Mouse (Mus musculus): ENCODE measurements at regions not wholly inside any gene's neighbourhood (a gene's known extent, or its start where the extent isn't known, plus 50 kb on each side); places are given as distances from the start of the nearest gene placed in this dataset.
A peak's percentile ranks its signal among the peaks of the same experiment; 100 is the strongest.

DNA sequence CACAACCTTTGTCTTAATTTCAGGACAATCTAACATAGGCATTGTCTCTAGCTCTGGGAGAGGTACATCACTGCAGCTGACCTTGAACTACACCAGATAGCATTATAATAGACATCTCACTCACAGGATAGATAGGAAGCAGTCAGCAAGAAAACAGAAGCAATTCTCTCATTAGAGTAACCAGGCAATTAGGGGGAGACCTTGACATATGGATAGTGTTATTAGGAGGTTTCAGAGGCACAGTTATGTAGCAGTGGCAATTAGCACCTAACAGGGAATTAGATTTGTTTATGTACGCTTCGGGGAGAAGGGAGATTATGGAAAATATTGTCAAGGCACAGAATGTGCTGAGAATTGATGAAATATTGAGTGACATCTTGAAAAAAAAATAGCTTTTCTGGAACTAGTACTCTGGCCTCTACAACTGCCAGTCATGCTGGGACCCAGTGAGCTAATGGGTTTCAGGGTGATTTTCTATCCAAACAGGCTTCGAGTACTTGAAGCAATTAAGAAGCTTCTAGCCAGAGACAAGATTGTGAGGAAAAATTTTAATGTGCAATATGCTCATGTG is 216.8 kb upstream of the Aco1 start:
- DNase-seq = no peak

DNA sequence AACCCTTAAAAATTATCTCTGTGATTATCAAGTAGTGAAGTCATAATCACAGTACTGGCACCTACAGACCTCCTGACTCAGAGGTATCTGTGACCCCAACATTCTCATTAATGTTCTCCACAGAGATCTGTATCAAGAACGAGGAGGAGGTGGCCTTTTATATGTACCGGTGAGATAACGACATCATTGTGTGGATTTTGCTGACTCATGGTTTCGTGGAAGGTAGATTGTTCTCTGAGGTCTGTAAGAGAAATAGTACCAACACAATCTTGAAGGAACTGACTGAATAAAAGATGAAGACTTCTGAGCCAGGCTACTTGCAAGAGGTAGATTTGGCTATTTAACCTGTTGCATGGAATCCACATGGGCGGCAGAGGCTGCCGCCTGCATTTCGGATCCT is 216.3 kb upstream of the Aco1 start:
- no peak for DNase-seq

DNA sequence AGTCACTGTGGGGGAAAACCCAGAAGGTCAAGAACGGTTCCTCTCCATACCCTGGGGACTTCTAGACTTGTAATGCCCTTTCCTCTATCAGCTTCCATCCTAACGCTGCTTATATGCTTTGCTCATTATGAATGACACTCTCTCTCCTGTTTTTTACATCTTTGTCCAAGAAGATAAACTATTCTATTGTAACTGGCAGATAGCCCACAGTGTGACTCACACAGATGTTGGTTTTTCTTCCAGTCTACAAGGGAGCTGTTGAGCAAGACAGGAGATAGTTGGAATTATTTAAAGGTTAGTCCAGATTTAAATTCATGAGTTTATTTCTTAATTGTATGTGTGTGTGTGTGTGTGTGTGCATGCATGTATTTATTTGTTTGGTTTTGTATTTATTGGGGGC is 214.4 kb upstream of the Aco1 start:
- no peak for DNase-seq

DNA sequence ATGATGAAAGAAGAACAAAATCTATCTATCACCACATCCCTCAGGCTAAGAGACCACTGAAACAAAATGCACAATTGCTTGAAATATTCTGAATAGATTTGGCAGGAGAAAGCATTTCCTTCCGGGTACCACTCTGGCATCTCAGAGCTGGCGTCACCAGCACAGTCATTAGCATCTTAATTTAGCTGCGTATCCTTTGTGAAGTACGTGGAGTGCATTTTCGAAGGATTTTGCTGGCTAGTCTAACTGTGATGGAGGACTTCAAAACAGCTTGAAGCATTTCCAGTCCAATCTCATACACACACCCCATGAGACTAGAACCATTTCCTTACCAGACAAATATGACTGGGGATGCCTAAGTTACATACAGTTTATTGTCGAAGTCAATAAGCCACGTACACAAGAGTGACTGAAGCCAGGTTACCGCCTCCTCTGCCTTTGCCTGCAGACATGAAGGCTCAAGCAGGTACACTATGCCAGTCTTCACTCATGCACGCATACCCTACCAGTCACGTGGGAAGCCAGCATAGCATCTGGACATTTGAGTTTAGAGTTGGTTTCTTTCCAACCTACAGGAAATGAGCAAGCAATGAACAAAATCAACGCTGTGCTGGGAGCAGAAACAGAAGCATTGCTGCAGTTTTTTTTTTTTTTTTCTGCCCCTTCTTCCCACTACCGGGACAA is 208.7 kb upstream of the Aco1 start:
- no peak for DNase-seq

DNA sequence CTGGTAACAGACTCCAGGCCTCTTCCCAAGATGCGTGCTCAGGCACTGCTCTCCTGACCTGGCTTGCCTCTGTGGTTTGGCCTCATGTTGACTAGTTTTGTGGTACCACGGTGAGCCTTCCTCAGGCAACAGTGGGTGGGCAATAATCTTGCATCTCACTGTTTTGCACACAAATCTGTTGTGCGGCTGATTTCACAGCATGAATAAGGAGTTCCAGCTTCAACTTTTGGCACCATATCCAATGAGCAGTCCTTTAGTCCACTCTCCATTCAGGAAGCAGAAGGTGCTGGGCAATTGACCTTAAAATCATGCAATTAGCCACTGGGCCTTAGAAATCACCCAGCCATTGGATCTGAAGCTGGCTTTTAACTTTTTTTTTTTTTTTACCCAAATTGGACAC is 184.2 kb upstream of the Aco1 start:
- no peak for DNase-seq

DNA sequence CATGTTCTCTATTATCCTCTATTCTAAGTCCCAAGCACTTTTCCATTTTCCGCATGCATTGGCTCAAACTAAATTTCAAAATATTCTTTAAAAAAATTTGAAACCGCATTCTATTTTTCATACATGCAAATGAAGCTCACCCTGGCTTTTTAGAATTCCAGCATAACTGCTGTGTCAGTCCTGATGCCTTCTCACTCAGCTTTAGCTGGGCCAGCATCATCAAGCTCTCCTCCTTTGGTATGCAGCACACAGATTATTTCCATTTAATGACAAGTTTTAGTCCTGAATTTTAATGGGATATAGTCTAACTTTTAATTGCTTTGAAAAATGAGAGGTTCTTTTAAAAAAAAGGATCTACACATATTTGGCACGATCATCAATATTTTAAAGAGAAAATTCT is 174.9 kb upstream of the Aco1 start:
- DNase-seq = no peak

DNA sequence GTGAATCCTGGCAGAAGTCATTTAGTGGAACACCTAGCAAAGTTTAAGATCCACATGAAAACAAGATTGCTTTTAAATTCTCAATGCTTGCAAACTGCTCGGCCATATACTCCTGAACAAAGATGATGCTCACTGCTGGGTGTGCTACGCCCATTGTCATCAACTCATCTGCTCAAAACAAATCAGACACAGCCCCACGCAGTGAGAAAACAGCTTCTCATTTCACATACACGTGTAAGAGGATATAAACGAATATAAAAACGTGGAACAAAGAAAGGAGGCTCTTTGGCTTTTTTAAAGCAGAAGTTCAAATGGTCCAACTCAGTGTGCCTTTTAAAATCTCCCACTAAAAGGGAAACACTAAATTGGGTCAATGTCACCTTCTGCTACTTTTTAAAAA is 151.5 kb upstream of the Aco1 start:
- no peak for DNase-seq

DNA sequence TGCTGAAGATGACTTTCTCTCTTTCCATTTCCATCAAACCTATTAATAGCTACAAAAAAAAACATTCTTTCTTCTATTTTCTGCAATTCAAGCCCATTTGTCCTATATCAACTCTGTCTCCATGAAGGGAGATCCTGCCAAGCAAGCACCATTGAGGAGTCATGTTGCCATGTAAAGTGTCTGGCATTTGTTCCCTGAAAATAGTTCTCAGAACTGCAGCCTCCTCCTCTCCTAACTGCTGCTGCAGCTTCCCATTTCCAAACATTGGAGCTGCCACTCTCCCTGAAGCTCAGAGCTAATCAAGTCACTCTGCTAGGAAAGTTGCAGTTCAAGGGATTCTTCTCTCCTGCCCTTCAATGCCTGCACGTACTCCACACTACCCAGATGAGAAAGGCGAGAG is 151.0 kb upstream of the Aco1 start:
- DNase-seq = no peak

DNA sequence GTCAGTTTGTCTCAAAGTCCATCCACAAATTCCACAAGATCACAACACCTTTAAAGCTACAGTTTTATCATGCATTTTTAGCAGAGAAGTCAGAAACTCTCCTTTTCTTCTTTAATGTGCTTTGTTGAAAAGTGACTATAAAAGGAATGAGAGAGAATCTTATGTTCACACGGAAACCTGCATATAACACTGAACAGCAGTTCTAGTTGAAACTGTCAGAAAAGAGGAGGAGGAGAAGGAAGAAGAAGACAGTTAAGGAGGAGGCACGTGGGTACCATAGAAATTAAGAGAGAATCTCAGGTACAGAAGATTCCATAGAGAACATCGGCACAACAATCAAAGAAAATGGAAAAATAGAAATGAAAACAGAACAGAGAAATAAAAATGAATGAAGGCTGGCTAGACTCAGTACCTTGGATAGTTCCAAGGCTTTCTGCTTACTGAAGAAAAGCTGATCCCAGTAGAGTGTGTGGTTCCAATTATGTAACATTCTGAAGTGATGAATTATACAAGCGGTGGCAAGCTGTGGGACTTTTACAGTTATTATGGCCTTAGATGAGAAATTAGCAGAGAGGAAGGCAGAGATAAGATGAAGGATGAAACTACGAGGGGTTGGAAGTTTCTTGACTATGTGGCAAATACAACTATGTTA is 144.0 kb upstream of the Aco1 start:
- no peak for DNase-seq

DNA sequence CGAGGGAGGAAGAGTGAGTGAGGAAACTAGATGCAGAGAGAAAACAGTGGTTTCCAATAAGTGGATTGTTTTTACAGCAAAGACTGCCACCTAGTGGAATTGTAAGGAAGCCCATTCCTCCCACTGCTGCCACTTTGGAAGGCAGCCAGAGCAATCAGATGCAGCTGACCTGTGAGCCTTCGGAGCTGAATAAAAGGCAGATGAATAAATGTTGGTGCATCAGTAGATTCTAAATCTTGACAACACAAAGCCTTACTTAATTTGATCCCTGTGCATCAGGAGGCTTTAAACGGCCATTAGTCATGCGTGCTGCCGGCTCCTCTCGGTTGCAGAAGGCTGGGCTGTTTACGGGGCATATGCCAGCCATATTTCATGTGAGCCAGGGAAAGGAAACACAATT is 128.2 kb upstream of the Aco1 start:
- peak; percentile 47 for DNase-seq

DNA sequence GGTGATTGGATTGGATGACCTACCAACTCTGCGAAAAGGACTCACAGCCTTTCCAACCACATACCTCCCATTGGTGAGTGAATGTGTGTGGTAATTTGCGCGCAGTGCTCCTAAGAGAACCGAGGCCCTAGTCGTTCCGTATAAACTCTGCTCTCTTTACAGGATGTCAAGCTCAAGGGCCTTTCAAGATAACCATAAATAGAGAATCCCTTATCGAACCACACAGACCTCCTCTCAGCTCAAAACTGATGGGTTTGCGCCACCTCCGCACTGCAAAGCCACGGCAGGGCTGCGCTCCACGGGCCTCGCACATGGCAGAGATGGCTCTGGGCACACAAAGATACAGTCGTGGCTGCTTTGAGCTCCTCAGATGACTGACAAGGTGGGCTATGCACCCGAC is 126.0 kb upstream of the Aco1 start:
- no peak for DNase-seq

DNA sequence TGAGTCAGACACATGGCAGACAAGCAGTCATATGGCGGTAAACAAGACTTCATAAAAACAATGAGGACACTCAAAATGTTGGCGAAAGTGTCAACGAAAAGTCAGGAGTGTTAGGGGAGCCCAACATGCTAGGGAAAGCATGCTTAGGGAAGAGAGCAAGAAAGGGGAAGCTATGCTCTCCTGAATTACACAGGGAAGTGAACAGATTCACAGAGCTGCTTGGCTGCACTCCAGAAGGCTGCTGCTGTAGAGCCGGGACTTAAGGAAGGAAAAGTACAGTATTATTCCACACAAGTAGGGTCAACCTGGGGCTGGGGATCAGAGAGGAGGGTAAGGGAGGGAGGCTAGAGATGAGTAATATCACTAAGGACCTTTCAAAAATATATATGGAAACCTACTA is 124.7 kb upstream of the Aco1 start:
- no peak for DNase-seq

DNA sequence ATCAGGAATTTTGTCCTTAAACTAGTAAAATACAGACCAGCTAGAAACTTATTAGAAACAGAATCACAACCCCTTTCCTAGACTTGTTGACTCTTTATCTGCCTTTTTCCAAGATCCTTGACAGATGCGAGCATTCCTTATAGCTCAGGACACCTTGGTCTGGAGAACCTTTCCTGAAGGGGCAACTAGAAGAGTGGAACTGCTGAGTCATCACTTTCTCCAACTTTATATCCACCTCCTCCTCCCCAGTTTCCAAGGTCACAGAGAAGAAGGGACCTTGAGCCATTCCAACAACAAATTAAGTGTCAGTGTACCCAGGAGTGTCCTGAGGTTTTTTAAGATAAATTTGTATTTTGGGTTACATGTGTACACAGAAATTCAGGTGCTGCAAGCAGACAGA is 111.5 kb upstream of the Aco1 start:
- DNase-seq = no peak

DNA sequence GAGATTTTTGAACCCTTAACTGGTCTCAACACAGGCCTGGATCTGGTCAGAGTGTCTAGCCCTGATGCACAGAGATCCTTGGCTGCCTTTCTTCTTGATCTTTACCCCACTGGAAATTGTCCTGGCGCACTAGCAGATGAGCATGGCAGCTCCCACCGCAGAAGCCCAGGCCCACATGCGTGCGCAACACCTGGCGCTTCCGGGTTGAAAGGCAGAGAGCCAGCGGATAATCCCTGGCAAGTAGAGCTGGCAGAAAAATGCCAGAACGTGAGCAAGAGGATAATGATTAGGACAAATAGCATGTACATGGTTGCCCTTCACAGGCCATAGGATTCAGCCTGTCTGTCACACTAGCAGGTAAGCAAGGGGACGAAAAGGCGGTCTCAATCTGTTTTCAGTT is 95.0 kb upstream of the Aco1 start:
- DNase-seq = no peak

DNA sequence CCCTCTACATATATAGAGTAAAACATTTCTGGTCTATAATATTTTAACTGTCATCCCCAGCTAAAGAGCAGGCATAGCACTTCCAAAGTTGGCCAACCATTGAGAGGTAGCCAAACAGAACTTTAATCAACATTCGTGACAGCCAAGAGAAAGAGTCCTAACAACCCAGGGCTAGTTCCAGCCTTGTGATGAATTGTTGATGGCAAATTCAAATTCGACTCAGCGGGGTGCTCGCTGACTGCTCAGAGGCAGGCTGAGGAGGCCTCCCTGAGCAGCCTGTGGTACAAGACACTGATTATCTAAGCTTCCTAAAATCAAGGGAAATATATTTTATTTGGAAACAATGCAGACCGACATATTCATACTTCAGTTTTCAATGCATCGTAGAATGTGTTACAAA is 93.8 kb upstream of the Aco1 start:
- DNase-seq = no peak

DNA sequence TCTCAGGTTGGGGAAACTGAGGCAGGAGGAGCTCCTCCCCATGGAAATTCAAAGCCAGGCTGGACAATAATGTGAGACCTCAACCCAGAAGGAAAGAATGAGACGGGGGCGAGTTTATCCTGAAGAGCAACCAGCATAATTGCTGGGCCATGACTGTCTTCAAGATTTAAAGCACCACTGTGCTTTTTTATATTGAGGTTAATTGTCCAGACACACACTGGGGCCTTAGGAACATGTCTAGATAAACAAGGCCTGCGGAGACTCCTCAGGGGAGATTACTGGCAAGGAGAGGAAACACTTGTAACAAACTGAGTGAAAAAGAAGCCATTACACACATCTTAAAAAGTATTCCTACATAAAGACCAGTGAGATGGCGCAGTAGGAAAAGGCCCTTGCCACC is 91.0 kb upstream of the Aco1 start:
- no peak for DNase-seq

DNA sequence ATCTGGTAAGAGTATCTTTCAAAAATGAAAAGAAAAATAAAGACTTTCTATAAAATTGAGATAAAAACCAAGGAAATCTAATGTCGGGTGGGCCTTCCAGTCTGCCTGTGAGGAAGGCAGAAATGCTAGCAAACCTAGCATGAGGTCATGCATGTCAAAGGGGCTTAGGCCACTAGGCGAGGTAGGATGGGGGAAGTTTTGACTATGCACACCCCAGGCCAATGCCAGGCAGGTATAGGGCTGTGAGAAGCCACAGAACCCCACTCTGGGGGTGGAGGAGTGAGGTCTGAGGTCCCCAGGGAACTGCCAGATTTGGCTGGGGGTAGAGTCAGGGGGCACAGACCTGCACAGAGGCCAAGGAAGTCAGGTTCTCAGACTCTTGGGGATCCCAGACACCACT is 89.5 kb upstream of the Aco1 start:
- DNase-seq = no peak

DNA sequence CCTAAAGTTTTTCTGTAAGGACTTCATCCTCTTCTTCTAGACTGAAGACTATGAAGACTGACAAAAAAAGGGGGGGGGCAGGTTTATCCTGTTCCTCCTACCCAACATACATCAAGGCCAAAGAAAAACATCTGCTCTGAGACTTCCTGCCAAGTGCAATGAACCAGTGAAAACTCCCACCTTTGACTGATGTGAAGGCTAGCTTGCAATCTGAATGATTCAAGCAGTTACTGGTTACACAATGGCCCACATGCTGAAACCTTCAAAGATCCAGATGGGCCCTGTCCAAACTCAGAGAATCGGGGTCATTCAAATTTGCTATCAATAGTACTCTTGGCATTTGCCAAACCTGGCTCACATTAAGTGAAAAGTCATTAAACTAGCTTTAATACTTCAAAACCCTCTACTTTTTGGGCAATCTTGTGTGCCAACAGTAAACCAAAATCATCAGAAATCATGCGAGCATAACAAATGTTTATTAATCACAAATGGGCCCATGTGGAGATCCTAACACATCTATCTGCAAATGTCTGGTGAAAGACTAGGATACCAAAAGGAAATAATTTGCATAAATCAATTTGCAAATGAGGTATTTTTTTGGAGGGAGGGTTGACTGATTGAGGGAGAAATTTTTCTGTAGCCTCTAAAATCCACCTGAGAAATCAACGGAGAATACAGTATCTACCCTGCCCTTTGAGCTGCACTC is 79.0 kb upstream of the Aco1 start:
- DNase-seq = no peak

DNA sequence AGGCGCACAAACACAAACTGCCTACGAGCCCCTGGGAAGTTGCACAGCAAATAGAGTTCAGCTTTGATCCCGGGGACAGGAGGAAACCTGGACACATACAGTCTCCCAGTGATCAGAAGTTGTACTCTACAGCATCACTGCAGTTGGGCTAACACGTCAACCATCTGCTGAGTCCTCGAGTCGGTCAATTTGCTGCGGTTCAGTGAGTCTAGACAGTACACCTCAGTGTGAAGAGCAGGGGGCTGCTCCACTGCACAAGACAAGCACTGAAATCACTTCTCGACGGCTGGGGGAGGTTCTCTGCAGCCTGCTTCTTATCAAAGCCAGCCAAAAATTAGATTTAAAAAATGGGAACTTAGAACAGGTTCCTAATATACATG is 78.4 kb upstream of the Aco1 start:
- DNase-seq = no peak

DNA sequence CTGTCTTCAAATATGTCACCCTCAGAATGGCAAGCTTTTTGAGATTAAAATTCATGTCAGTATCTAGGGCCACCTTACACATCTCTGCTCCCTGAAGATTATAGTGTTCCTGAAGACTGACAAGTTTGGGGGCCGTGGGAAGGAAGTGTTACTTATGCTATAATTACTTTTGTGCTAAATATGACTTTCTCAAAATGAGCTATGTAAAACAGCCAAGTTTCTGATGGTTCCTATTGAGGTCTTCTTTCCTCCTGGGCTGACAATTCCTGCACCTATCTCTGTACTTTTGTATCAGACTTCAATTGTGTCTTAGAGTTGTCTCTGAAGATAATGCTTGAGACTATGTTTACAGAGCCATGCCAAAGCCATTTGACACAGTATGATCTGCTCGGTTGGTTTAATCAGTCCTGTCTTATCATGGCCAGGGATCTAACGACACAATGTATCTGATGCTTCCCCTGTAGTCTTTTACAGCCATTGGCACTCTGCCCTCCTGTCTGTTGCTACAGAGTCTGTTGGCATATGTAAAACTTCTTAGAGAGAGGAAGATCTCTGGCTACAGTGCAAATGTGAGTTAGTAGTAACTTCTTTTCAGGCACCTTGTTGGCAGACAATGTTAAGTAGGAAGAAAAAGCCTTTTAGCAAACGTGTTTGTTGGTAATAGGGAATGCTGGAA is 71.8 kb upstream of the Aco1 start:
- DNase-seq = no peak

DNA sequence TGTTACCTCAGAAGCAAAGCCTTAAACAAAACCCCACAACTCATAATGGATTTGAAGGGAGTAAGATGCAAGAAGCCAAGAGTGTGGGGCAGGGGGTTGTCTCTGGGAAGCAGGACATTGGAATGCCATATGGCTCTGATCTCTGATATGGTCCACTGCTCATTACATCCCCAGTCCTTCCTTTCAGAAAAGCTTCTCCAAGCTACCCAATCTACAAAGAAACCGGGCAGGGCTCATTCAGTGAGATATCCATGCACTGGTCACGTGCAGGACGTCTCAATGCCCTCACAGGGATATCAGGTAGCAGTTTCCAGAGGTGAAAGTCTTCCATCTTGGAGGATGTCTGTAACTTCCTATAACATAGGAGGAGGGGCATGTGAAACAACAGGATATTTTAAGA is 61.8 kb upstream of the Aco1 start:
- no peak for DNase-seq

DNA sequence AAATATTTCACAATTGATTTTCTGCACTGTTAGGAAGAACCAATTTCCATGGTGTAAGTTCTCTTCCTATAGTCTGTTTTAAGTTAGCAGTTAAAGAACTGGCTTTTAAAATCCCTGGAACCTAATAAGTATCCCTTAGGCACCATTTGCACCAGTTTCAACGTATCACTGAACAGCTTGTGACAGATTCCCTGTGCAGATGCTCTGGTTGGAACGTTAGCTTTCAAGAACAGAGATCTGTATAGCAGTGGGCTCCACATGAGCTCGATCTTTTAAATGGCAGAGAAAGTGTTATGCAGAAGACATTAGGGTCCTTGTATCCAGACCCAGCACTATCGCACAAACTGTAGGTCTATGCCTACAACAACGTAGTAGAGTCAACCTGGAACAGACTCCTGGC is 52.6 kb upstream of the Aco1 start:
- no peak for DNase-seq

Data from cerebellum, adult 11 months (tissue).